Mouse (Mus musculus) CH12.LX (cell line): ENCODE results near the gene Olfr993.

ENCODE experiments used
- CTCF ChIP-seq, 2 experiments: IDR thresholded peaks in 1 of 2; conservative IDR thresholded peaks in 1 of 2; 2 replicates each; pipeline ENCODE4 v1.5.1; 2011 to 2012; ENCODE audit warnings: low read depth in 2 of 2, low read length in 2 of 2, improper control_type of control experiment in 1 of 2, inconsistent platforms in 1 of 2, mild to moderate bottlenecking in 1 of 2, moderate library complexity in 1 of 2
- KAT2A ChIP-seq: IDR thresholded peaks from 2 replicates; pipeline ENCODE4 v1.6.1; 2012; ENCODE audit warnings: low read length, improper control_type of control experiment, inconsistent platforms; ENCODE audit not compliant: insufficient replicate concordance
- MAZ ChIP-seq: IDR thresholded peaks from 2 replicates; pipeline ENCODE4 v1.6.1; 2012; ENCODE audit warnings: low read depth, mild to moderate bottlenecking, inconsistent platforms, low read length, improper control_type of control experiment, moderate library complexity
- NRF1 ChIP-seq: IDR thresholded peaks from 2 replicates; pipeline ENCODE4 v1.6.1; 2014; ENCODE audit warnings: low read depth, mild to moderate bottlenecking, inconsistent platforms, low read length, improper control_type of control experiment, moderate library complexity
- USF1 ChIP-seq: IDR thresholded peaks from 2 replicates; pipeline ENCODE4 v1.6.1; 2014; ENCODE audit warnings: low read depth, mild to moderate bottlenecking, inconsistent platforms, low read length, improper control_type of control experiment
- ZC3H11A ChIP-seq: IDR thresholded peaks from 2 replicates; pipeline ENCODE4 v1.6.1; 2012; ENCODE audit warnings: low read depth, mild to moderate bottlenecking, inconsistent platforms, low read length, improper control_type of control experiment
- ZKSCAN1 ChIP-seq: IDR thresholded peaks from 2 replicates; pipeline ENCODE4 v1.6.1; 2012; ENCODE audit warnings: low read depth, inconsistent platforms, low read length, improper control_type of control experiment, borderline replicate concordance

DNA sequence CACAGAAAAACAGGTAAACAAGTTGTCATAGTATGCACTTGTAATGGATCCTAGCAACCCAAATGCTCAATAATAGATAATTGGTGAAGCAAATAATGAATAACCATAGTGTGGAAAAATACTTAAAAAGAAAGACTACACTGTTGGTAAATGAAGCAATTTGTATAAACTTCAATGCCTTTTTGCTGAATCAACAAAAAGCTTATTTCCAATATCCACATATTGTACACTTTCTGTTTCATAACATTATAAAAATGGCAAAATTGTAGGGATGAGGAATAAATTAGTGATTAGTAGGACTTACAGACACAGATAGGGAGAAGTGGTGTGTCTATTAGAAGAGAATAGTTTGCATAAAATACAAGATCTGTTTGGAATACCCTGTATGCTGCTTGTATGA is 27.9 kb upstream of the Olfr993 start:
- TF ChIP-seq USF1 (no peak), NRF1 (no peak), KAT2A (no peak), CTCF (conservative IDR thresholded peaks at IDR 0.05 in 1 of 2, IDR thresholded peaks at IDR 0.05 in 1 of 2; ENCODE audit: low read depth in 2 of 2, low read length in 2 of 2) (no peak), ZKSCAN1 (no peak), MAZ (no peak), ZC3H11A (no peak)
